Mouse (Mus musculus) embryonic facial prominence, embryonic 13.5 days (tissue): Measurements from ENCODE around the gene Akap8l. TPM values are rescaled to one million over a fixed set of nuclear protein-coding genes. Genes with fewer than 3 reads are reported as not detected.

Experiments used
- ATAC-seq: fragments of 200-750 bp; cut with Nextera tagmentation; 2 replicates; pipeline ENCODE4 v1.8.0; 2017; ENCODE audit warnings: low read depth; ENCODE audit not compliant: insufficient number of reproducible peaks, insufficient read depth, low FRiP score, low TSS enrichment
- H3K27ac ChIP-seq: fragments of 300-500 bp; sonication (generic); 2 replicates; pipeline ENCODE4 v1.5.1; 2015; ENCODE audit warnings: moderate library complexity, mild to moderate bottlenecking, inconsistent platforms
- H3K27me3 ChIP-seq: fragments of 300-500 bp; sonication (generic); 2 replicates; pipeline ENCODE4 v1.6.1; 2015; ENCODE audit warnings: mild to moderate bottlenecking, inconsistent platforms
- H3K36me3 ChIP-seq: fragments of 300-500 bp; sonication (generic); 2 replicates; pipeline ENCODE4 v1.6.1; 2015; ENCODE audit warnings: mild to moderate bottlenecking, inconsistent platforms
- H3K4me1 ChIP-seq: fragments of 300-500 bp; sonication (generic); 2 replicates; pipeline ENCODE4 v1.6.1; 2015; ENCODE audit warnings: inconsistent platforms
- H3K4me2 ChIP-seq: fragments of 300-500 bp; sonication (generic); 2 replicates; pipeline ENCODE4 v1.6.1; 2015; ENCODE audit warnings: moderate library complexity, mild to moderate bottlenecking, inconsistent platforms
- H3K4me3 ChIP-seq: fragments of 300-500 bp; sonication (generic); 2 replicates; pipeline ENCODE4 v1.5.1; 2015; ENCODE audit warnings: mild to moderate bottlenecking, inconsistent platforms
- H3K9ac ChIP-seq: fragments of 300-500 bp; sonication (generic); 2 replicates; pipeline ENCODE4 v1.6.1; 2015; ENCODE audit warnings: mild to moderate bottlenecking, inconsistent platforms
- H3K9me3 ChIP-seq: fragments of 300-500 bp; sonication (generic); 2 replicates; pipeline ENCODE4 v1.6.1; 2016; ENCODE audit warnings: inconsistent platforms
- WGBS: fragments of 180-500 bp; shearing (Covaris S2); methylation state at CpG from one replicate; pipeline ENCODE4 v1.1.7; 2015; ENCODE audit warnings: mixed read lengths; 5-methylcytosine and 5-hydroxymethylcytosine counted together
- microRNA-seq: library from miRNA; unstranded; fragments of <30 nt; microRNA quantifications from one replicate; pipeline ENCODE4, GENCODE M21; 2016
- polyA plus RNA-seq: library from polyadenylated mRNA; unstranded; fragments of >200 nt; fragmentation: Nextera tagmentation; extraction: Ambion mirVana; gene quantifications from 2 replicates; pipeline ENCODE4 v1.2.1, GENCODE M21; 2015

The Akap8l gene
- polyA plus RNA-seq, 1 experiment from 2014 or later: 110 TPM

- peaks cover 30% of the 10 kb centered on the region for H3K4me1 ChIP-seq
- no peak overlapping the region for H3K27ac ChIP-seq
- no peaks in the 10 kb centered on the region for H3K9me3 ChIP-seq
- H3K4me3 ChIP-seq: no peak overlapping the region
- H3K9ac ChIP-seq: no peak overlapping the region
- 81% methylated on average over 4 of the region's 4 CpGs for WGBS
- peak overlapping the region; percentile 22; the same call in 1 of the 2 replicates for H3K4me2 ChIP-seq
- no peak for ATAC-seq
- H3K36me3 ChIP-seq: no peaks in the 10 kb centered on the region
- no peaks in the 10 kb centered on the region for H3K27me3 ChIP-seq
Measured at GRCm38 (mm10) chr17:32281611-32282310, 68.6 kb downstream of the Akap8l start.

DNA sequence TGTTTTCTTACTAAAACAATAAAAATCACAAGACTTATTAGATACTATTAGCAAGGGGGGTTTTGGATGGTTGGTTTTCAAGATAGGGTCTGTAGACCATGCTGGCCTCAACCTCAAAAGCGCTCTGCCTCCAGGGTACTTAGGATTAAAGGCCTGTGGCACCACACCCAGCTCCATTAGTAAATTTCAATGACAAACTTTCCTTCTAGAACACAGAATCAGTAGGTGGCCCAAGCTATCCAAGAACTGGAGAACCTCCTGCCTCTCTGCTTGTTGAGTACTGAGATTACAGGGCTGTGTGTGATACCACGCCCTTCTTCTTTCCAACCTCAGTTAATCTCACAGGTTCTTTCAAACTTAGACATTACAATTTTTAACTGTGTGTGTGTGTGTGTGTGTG is 69.3 kb downstream of the Akap8l start:
- Histone ChIP-seq H3K4me1 (peaks cover 30% of the 10 kb centered on the region), H3K27me3 (no peaks in the 10 kb centered on the region), H3K4me3 (no peak overlapping the region), H3K9me3 (no peaks in the 10 kb centered on the region), H3K4me2 (no peak overlapping the region), H3K36me3 (no peaks in the 10 kb centered on the region), H3K9ac (no peak overlapping the region), H3K27ac (no peak overlapping the region)
- WGBS: 98% methylated on average over 2 of the region's 2 CpGs
- ATAC-seq: no peak

DNA sequence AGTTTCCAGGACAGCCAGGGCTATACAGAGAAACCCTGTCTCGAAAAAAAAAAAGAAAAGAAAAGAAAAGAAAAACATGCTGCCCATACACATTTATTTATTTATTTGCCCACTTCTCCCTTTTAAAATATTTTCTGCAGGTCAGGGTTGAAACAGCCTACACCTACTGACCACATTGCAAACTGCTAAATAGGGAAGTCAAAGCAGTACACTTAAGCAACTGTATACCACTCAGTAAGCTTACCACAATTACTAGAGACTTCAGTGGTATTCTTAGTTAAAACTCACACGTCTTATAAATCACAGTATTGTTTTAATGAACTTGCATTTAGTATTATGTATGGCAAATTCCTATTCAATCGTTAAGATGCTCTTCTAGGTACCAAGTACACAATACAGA is 69.8 kb downstream of the Akap8l start:
- Histone ChIP-seq H3K36me3 (no peaks in the 10 kb centered on the region), H3K9me3 (no peaks in the 10 kb centered on the region), H3K9ac (no peak overlapping the region), H3K4me3 (no peak overlapping the region), H3K27me3 (no peaks in the 10 kb centered on the region), H3K27ac (no peak overlapping the region), H3K4me2 (no peak overlapping the region), H3K4me1 (peaks cover 27% of the 10 kb centered on the region)
- no peak for ATAC-seq
- WGBS: 83% methylated on average over 3 of the region's 3 CpGs

DNA sequence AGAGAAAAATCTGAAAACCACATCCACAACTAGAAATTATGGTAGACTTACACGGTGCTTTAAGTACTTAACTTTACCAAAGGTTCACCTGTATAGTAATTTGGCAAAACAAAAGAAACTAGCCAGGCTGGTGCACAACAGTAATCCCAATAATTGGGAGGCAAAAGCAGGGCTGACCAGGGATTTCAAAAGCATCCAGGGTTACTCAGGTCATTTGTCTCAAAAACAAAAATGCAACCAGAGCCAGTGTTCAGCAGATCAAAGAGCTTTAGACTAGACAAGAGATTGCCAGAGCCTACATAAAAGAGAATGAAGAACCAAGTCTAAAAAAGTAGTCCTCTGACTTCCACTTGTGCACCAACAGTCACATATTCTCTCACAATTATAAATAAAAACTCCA is 73.2 kb downstream of the Akap8l start:
- H3K4me2 ChIP-seq: no peak overlapping the region
- 87% methylated on average over 1 of the region's 1 CpGs for WGBS
- H3K27ac ChIP-seq: no peak overlapping the region
- no peaks in the 10 kb centered on the region for H3K9me3 ChIP-seq
- H3K36me3 ChIP-seq: no peaks in the 10 kb centered on the region
- H3K27me3 ChIP-seq: no peaks in the 10 kb centered on the region
- no peak overlapping the region for H3K9ac ChIP-seq
- peaks cover 12% of the 10 kb centered on the region for H3K4me1 ChIP-seq
- no peak for ATAC-seq
- no peak overlapping the region for H3K4me3 ChIP-seq

- no peak for ATAC-seq
- 88% methylated on average over 3 of the region's 3 CpGs for WGBS
Measured at GRCm38 (mm10) chr17:32275568-32275967, 74.8 kb downstream of the Akap8l start.

More at GRCm38 (mm10) chr17:32275568-32275967, 74.8 kb downstream of the Akap8l start:
- H3K36me3 ChIP-seq: no peaks in the 10 kb centered on the region
- H3K4me3 ChIP-seq: no peak overlapping the region
- no peaks in the 10 kb centered on the region for H3K4me1 ChIP-seq
- H3K27me3 ChIP-seq: no peaks in the 10 kb centered on the region
- no peak overlapping the region for H3K9ac ChIP-seq
- H3K27ac ChIP-seq: no peak overlapping the region
- H3K4me2 ChIP-seq: no peak overlapping the region
- H3K9me3 ChIP-seq: no peaks in the 10 kb centered on the region

Small RNA genes within 50 kb of the gene (microRNA-seq; reads per million reads assigned to microRNA genes)
- gene Gm22201: not detected

Other genes with a start within 250 kb of the Akap8l start
- gene Notch3, start 183.8 kb downstream of the Akap8l start, polyA plus RNA-seq: 16.1 and 16.8 TPM in 2 replicates
- 0.77 and 1.1 TPM in 2 replicates for gene Ephx3, start 161.1 kb downstream of the Akap8l start, polyA plus RNA-seq
- 106 and 117 TPM in 2 replicates for gene Brd4, start 65.9 kb downstream of the Akap8l start, polyA plus RNA-seq
- 120 and 123 TPM in 2 replicates for gene Akap8, start 29.4 kb downstream of the Akap8l start, polyA plus RNA-seq
- 25.3 and 28.7 TPM in 2 replicates for gene Wiz, start 38.8 kb upstream of the Akap8l start, polyA plus RNA-seq
- gene Rasal3, start 53.0 kb upstream of the Akap8l start, polyA plus RNA-seq: 1.2 and 1.5 TPM in 2 replicates
- 0.08 and 0.15 TPM in 2 replicates for gene Pglyrp2, start 73.6 kb upstream of the Akap8l start, polyA plus RNA-seq
- 2.0 and 3.5 TPM in 2 replicates for gene Cyp4f39, start 102.1 kb upstream of the Akap8l start, polyA plus RNA-seq
- gene Cyp4f17, start 155.4 kb upstream of the Akap8l start, polyA plus RNA-seq: 18.4 and 20.3 TPM in 2 replicates
- 20.5 and 23.0 TPM in 2 replicates for gene Cyp4f16, start 186.0 kb upstream of the Akap8l start, polyA plus RNA-seq